Mouse (Mus musculus) cortical plate, adult 2 months (tissue): ENCODE results near the gene Eef1a1.

Experiments
- CTCF ChIP-seq: fragments of 200-500 bp; IDR thresholded peaks from 2 replicates; pipeline ENCODE4 v1.5.1; 2011; ENCODE audit warnings: mild to moderate bottlenecking, control low read depth, low read length; ENCODE audit not compliant: insufficient read depth; ENCODE audit errors: extremely low read depth
- POLR2A ChIP-seq: fragments of 200-500 bp; IDR thresholded peaks from 2 replicates; pipeline ENCODE4 v1.6.1; 2011; ENCODE audit warnings: mild to moderate bottlenecking, low read length, control low read depth; ENCODE audit not compliant: insufficient read depth; ENCODE audit errors: extremely low read depth

DNA sequence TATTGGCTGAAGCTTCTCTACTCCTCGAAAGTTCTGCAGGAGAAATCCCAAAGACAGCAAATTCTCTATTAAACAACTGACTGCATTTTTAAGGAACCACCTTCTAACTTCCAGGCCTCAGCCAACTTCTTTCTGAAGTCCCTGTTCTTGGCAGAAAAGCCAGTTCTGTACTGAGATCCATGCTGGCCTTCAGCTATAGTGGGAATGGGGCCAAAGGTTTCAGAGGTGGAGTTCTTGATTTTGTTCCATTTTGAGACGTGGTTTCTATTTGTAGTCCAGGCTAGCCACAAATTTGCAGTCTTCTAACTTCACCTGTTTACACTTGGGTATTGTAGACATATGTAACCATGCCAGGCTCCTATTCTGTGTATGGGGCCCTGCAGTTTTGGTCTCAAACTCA, 37.3 kb upstream of the Eef1a1 start:
- TF ChIP-seq CTCF (no peak), POLR2A (no peak)
